Mouse (Mus musculus): ENCODE measurements around the gene Gcn1l1.
A peak's percentile ranks its signal among the peaks of the same experiment; 100 is the strongest.

- TF ChIP-seq POLR2A (IDR thresholded peaks at IDR 0.05; ENCODE audit: borderline replicate concordance, insufficient read depth, low read length) (peak; percentile 99), CTCF (IDR thresholded peaks at IDR 0.05; ENCODE audit: borderline replicate concordance, insufficient read depth, low read depth, low read length) (peak; percentile 92)
Observed at GRCm38 (mm10) chr5:115559237-115560101, 5.6 kb upstream of the Gcn1l1 start, which contains the start of gene Rplp0.
